26 mouse cellular contexts compared by ENCODE assay signal in genomic region chr11:52740466-52740865, GRCm38 (mm10). TPM values are rescaled to one million over a fixed set of nuclear protein-coding genes. Genes with fewer than 3 reads are reported as not detected.
DNase-seq lines count a peak whose midpoint lies in the region; ATAC-seq and TF ChIP-seq lines count a peak whose summit lies in the region.
"Had no signal": no experiment of that assay in that cellular context is flagged by ENCODE, and none has a peak within 500 bp of the region (broad histone marks: within the 10 kb centered on the region; RNA-seq: fewer than 3 reads in every experiment).

No protein-coding gene starts in this region.

- H3K4me2 ChIP-seq in heart, postnatal 0 days (ENCODE audit: low read depth, low read length), result no peak overlapping the region
- H3K4me2 ChIP-seq in hindbrain, postnatal 0 days (ENCODE audit: low read depth, low read length), result no peak overlapping the region
- H3K4me2 ChIP-seq in hindbrain, embryonic 14.5 days (replicated peaks), result no peak overlapping the region
- H3K4me2 ChIP-seq: embryonic facial prominence, embryonic 12.5 days; embryonic facial prominence, embryonic 15.5 days; heart, embryonic 13.5 days; hindbrain, embryonic 13.5 days had no signal

- no peak for TF ChIP-seq EP300 in heart, postnatal 0 days (IDR thresholded peaks at IDR 0.05; ENCODE audit: low read depth)

- H3K4me1 ChIP-seq in heart, postnatal 0 days (ENCODE audit: control insufficient read depth, insufficient read depth), result peaks cover 13% of the 10 kb centered on the region
- peaks cover 30% of the 10 kb centered on the region for H3K4me1 ChIP-seq in heart, embryonic 10.5 days
- H3K4me1 ChIP-seq in hindbrain, postnatal 0 days (ENCODE audit: insufficient read depth, low read length), result no peaks in the 10 kb centered on the region
- no peaks in the 10 kb centered on the region for H3K4me1 ChIP-seq in hindbrain, embryonic 14.5 days (replicated peaks; ENCODE audit: control insufficient read depth, insufficient read depth, low read length)
- H3K4me1 ChIP-seq: embryonic facial prominence, embryonic 12.5 days; embryonic facial prominence, embryonic 15.5 days had no signal

- H3K9ac ChIP-seq in heart, postnatal 0 days (replicated peaks; ENCODE audit: low read depth, low read length), result no peak overlapping the region
- H3K9ac ChIP-seq in hindbrain, postnatal 0 days (replicated peaks; ENCODE audit: low read length), result no peak overlapping the region
- no peak overlapping the region for H3K9ac ChIP-seq in hindbrain, embryonic 14.5 days
- H3K9ac ChIP-seq: embryonic facial prominence, embryonic 12.5 days; embryonic facial prominence, embryonic 15.5 days; forebrain, postnatal 0 days; heart, embryonic 13.5 days; hindbrain, embryonic 13.5 days had no signal

- no peaks in the 10 kb centered on the region for H3K9me3 ChIP-seq in heart, postnatal 0 days (replicated peaks; ENCODE audit: control insufficient read depth, low read length)
- no peaks in the 10 kb centered on the region for H3K9me3 ChIP-seq in heart, embryonic 10.5 days
- no peaks in the 10 kb centered on the region for H3K9me3 ChIP-seq in hindbrain, postnatal 0 days (ENCODE audit: low read length)
- no peaks in the 10 kb centered on the region for H3K9me3 ChIP-seq in hindbrain, embryonic 14.5 days (ENCODE audit: control insufficient read depth, low read length)
- H3K9me3 ChIP-seq: embryonic facial prominence, embryonic 12.5 days; embryonic facial prominence, embryonic 15.5 days; heart, embryonic 13.5 days; hindbrain, embryonic 10.5 days; hindbrain, embryonic 13.5 days had no signal

- H3K4me3 ChIP-seq in heart, postnatal 0 days (ENCODE audit: low read depth, low read length), result no peak overlapping the region
- H3K4me3 ChIP-seq in heart, embryonic 10.5 days, result no peak overlapping the region
- no peak overlapping the region for H3K4me3 ChIP-seq in hindbrain, postnatal 0 days (ENCODE audit: low read length)
- no peak overlapping the region for H3K4me3 ChIP-seq in hindbrain, embryonic 14.5 days (replicated peaks; ENCODE audit: low read length)
- H3K4me3 ChIP-seq: embryonic facial prominence, embryonic 12.5 days; embryonic facial prominence, embryonic 15.5 days; gastrocnemius, adult 2 months; heart, adult 2 months; heart, embryonic 13.5 days; hindbrain, embryonic 10.5 days; hindbrain, embryonic 13.5 days had no signal

- no peak overlapping the region for H3K27ac ChIP-seq in heart, postnatal 0 days (ENCODE audit: low read depth)
- no peak overlapping the region for H3K27ac ChIP-seq in heart, embryonic 10.5 days
- no peak overlapping the region for H3K27ac ChIP-seq in hindbrain, postnatal 0 days
- H3K27ac ChIP-seq in hindbrain, embryonic 14.5 days, result no peak overlapping the region
- H3K27ac ChIP-seq: embryonic facial prominence, embryonic 12.5 days; embryonic facial prominence, embryonic 15.5 days; gastrocnemius, adult 2 months; heart, adult 2 months; heart, embryonic 13.5 days; hindbrain, embryonic 10.5 days; hindbrain, embryonic 13.5 days had no signal

- no peak for ATAC-seq in heart, postnatal 0 days (ENCODE audit: insufficient read depth, low read depth)
- no peak for ATAC-seq in hindbrain, postnatal 0 days
- no peak for ATAC-seq in hindbrain, embryonic 14.5 days (ENCODE audit: low FRiP score)
- ATAC-seq: CD4-positive, CD25-positive, alpha-beta regulatory T cell, adult 4 months; forebrain, embryonic 14.5 days; forebrain, postnatal 0 days; intestine, postnatal 0 days had no signal

- no peaks in the 10 kb centered on the region for H3K36me3 ChIP-seq in heart, postnatal 0 days (replicated peaks; ENCODE audit: control insufficient read depth, insufficient read depth, low read length)
- H3K36me3 ChIP-seq in heart, embryonic 10.5 days, result no peaks in the 10 kb centered on the region
- no peaks in the 10 kb centered on the region for H3K36me3 ChIP-seq in hindbrain, postnatal 0 days (ENCODE audit: insufficient read depth, low read length)
- H3K36me3 ChIP-seq in hindbrain, embryonic 14.5 days (replicated peaks; ENCODE audit: control insufficient read depth, insufficient read depth), result no peaks in the 10 kb centered on the region
- H3K36me3 ChIP-seq: embryonic facial prominence, embryonic 12.5 days; embryonic facial prominence, embryonic 15.5 days; heart, embryonic 13.5 days; hindbrain, embryonic 10.5 days; hindbrain, embryonic 13.5 days had no signal

- no peak for TF ChIP-seq CTCF in heart, postnatal 0 days (IDR thresholded peaks at IDR 0.05; ENCODE audit: low read depth)
- no peak for TF ChIP-seq CTCF in hindbrain, postnatal 0 days (IDR thresholded peaks at IDR 0.05; ENCODE audit: low read depth)

- DNase-seq in cerebellum, postnatal 25 days, result peak; percentile 18 to 53
- DNase-seq in cerebellum, adult 8-10 months, result no peak
- peak; percentile 13 for DNase-seq in heart, postnatal 0 days (ENCODE audit: low spot score)
- no peak for DNase-seq in heart, embryonic 10.5 days (ENCODE audit: low spot score)
- DNase-seq in hindbrain, postnatal 0 days (ENCODE audit: low spot score), result peak; percentile 45
- no peak for DNase-seq in hindbrain, embryonic 14.5 days (ENCODE audit: low spot score)
- DNase-seq: adrenal gland, adult 2 months; adrenal gland, postnatal 14 days; cerebellum, adult 11-12 months; cerebellum, adult 9-11 months; forebrain, postnatal 0 days; gastrocnemius, adult 2 months; gastrocnemius, postnatal 14 days; heart, adult 2 months; kidney, adult 2 months had no signal

- no peaks in the 10 kb centered on the region for H3K27me3 ChIP-seq in heart, postnatal 0 days (ENCODE audit: control insufficient read depth, insufficient read depth, low read length)
- no peaks in the 10 kb centered on the region for H3K27me3 ChIP-seq in heart, embryonic 10.5 days (ENCODE audit: insufficient read depth, poor library complexity, severe bottlenecking)
- H3K27me3 ChIP-seq in hindbrain, postnatal 0 days (ENCODE audit: insufficient read depth, low read length), result no peaks in the 10 kb centered on the region
- H3K27me3 ChIP-seq in hindbrain, embryonic 14.5 days (ENCODE audit: control insufficient read depth, insufficient read depth, low read length), result no peaks in the 10 kb centered on the region
- H3K27me3 ChIP-seq: embryonic facial prominence, embryonic 12.5 days; embryonic facial prominence, embryonic 15.5 days; heart, embryonic 13.5 days had no signal

RNA-seq across cellular contexts. Expression of gene Fstl4, which starts 24.0 kb away (rescaled TPM):
- total RNA-seq in heart, postnatal 0 days (2014; rRNA removed; ENCODE audit: low replicate concordance), result 7.0 and 9.4 TPM in 2 replicates
- polyA plus RNA-seq in heart, postnatal 0 days (2015; fragmentation: Nextera tagmentation; extraction: Ambion mirVana), result 6.2 and 6.3 TPM in 2 replicates
- 7.3 and 15.0 TPM in 2 replicates for polyA plus RNA-seq in heart, embryonic 10.5 days (2016; fragmentation: Nextera tagmentation; extraction: Ambion mirVana)
- total RNA-seq in hindbrain, postnatal 0 days (2014; rRNA removed), result 10.9 and 11.3 TPM in 2 replicates
- 10.9 TPM in 2 replicates for polyA plus RNA-seq in hindbrain, postnatal 0 days (2015; fragmentation: Nextera tagmentation; extraction: Ambion mirVana)
- 10.1 and 10.5 TPM in 2 replicates for polyA plus RNA-seq in hindbrain, embryonic 14.5 days (2014; fragmentation: Nextera tagmentation; extraction: Ambion mirVana)
- total RNA-seq: common myeloid progenitor, adult 5-6 weeks; gastrocnemius, adult 2 months; MEL had no signal
- polyA plus RNA-seq: C2C12; CD4-positive, CD25-positive, alpha-beta regulatory T cell, adult 4 months had no signal

Comparison
In these comparisons a context has a peak if more than half of its experiments do, and no peak if none do; other contexts are left out.
1. DNase-seq: peak in cerebellum, postnatal 25 days (2 of 2), heart, postnatal 0 days (single experiment) and hindbrain, postnatal 0 days (single experiment); none in cerebellum, adult 8-10 months (single experiment), heart, embryonic 10.5 days (single experiment) and hindbrain, embryonic 14.5 days (single experiment).